Mouse (Mus musculus) C2C12 (cell line): ENCODE measurements around the gene Anks1.

Experiments used
- CTCF ChIP-seq: IDR thresholded peaks from one replicate; pipeline ENCODE4 v1.5.1; 2011; ENCODE audit not compliant: control insufficient read depth, insufficient read depth, insufficient read length
- MAX ChIP-seq: IDR thresholded peaks from one replicate; pipeline ENCODE4 v1.6.1; 2011; ENCODE audit warnings: mild to moderate bottlenecking, control low read depth
- MYOD1 ChIP-seq: IDR thresholded peaks from one replicate; pipeline ENCODE4 v1.6.1; 2011; ENCODE audit warnings: low read depth; ENCODE audit not compliant: control insufficient read depth, insufficient read length
- MYOG ChIP-seq: IDR thresholded peaks from one replicate; pipeline ENCODE4 v1.6.1; 2011; ENCODE audit not compliant: control insufficient read depth, insufficient read length; ENCODE audit errors: extremely low read depth

GRCm38 (mm10) chr17:28081385-28081784 lies 172.3 kb downstream of the Anks1 start:
- TF ChIP-seq MYOD1 (no peak), CTCF (no peak), MYOG (no peak), MAX (no peak)
